Mouse (Mus musculus) ovary, postnatal 36 days (tissue): Measurements from ENCODE around the gene Afg3l1.
"Not testable (repeated sequence)": the region's sequence is repeated elsewhere in the genome, so short reads cannot be mapped to it uniquely, and the experiment has no call there.

Source experiments
- DNase-seq: peaks from one replicate; pipeline ENCODE4 v3.0.0; 2022; ENCODE audit warnings: low spot score, mixed read lengths

Afg3l1 gene

GRCm38 (mm10) chr8:123467476-123467875, 10.2 kb upstream of the Afg3l1 start:
- DNase-seq, result no peak

GRCm38 (mm10) chr8:123472991-123473390, 4.7 kb upstream of the Afg3l1 start:
- DNase-seq, result not testable (repeated sequence)

GRCm38 (mm10) chr8:123474549-123474948, 3.2 kb upstream of the Afg3l1 start:
- not testable (repeated sequence) for DNase-seq

GRCm38 (mm10) chr8:123476911-123477736, 579 bp upstream of the Afg3l1 start:
- DNase-seq, result no peak

GRCm38 (mm10) chr8:123478456-123479218, 934 bp downstream of the Afg3l1 start:
- DNase-seq, result no peak

GRCm38 (mm10) chr8:123482627-123483026, 4.9 kb downstream of the Afg3l1 start:
- no peak for DNase-seq

GRCm38 (mm10) chr8:123491280-123492075, 13.8 kb downstream of the Afg3l1 start:
- no peak for DNase-seq

GRCm38 (mm10) chr8:123492898-123493297, 15.2 kb downstream of the Afg3l1 start:
- DNase-seq, result no peak

- DNase-seq, result no peak
Measured at GRCm38 (mm10) chr8:123497699-123498098, 20.0 kb downstream of the Afg3l1 start.

- DNase-seq, result no peak
Measured at GRCm38 (mm10) chr8:123498963-123499362, 21.3 kb downstream of the Afg3l1 start.

- DNase-seq, result no peak
Measured at GRCm38 (mm10) chr8:123499556-123499955, 21.9 kb downstream of the Afg3l1 start.

GRCm38 (mm10) chr8:123502192-123502591, 24.5 kb downstream of the Afg3l1 start:
- no peak for DNase-seq

- DNase-seq, result no peak
Measured at GRCm38 (mm10) chr8:123503801-123504467, 26.2 kb downstream of the Afg3l1 start.

GRCm38 (mm10) chr8:123504591-123505195, 27.0 kb downstream of the Afg3l1 start:
- no peak for DNase-seq

GRCm38 (mm10) chr8:123505267-123505666, 27.6 kb downstream of the Afg3l1 start:
- no peak for DNase-seq

- DNase-seq, result no peak
Measured at GRCm38 (mm10) chr8:123505695-123506094, 28.0 kb downstream of the Afg3l1 start.

- no peak for DNase-seq
Measured at GRCm38 (mm10) chr8:123507153-123507552, 29.4 kb downstream of the Afg3l1 start.

- DNase-seq, result no peak
Measured at GRCm38 (mm10) chr8:123510819-123511218, 33.1 kb downstream of the Afg3l1 start.

GRCm38 (mm10) chr8:123514136-123514535, 36.4 kb downstream of the Afg3l1 start:
- no peak for DNase-seq

- peak; percentile 62 for DNase-seq
Measured at GRCm38 (mm10) chr8:123514781-123515539, 37.3 kb downstream of the Afg3l1 start, which contains the start of gene Dbndd1. Gene Dbndd1, minus strand, starts transcription at chr8:123515463.

- no peak for DNase-seq
Measured at GRCm38 (mm10) chr8:123515540-123515897, 37.8 kb downstream of the Afg3l1 start.
